ENCODE assay signal across 8 mouse cellular contexts in genomic region chr15:77970470-77971292, GRCm38 (mm10). TPM values are rescaled to one million over a fixed set of nuclear protein-coding genes. Genes with fewer than 3 reads are reported as not detected.
DNase-seq lines count a peak whose midpoint lies in the region; ATAC-seq and TF ChIP-seq lines count a peak whose summit lies in the region.

Gene Eif3d, minus strand, starts transcription at chr15:77970813.

- TF ChIP-seq CTCF in G1E (IDR thresholded peaks at IDR 0.05; ENCODE audit: low read depth, low read length) = no peak
- TF ChIP-seq CTCF in layer of hippocampus, adult 2 months (conservative IDR thresholded peaks at IDR 0.05) = peak; percentile 26; the same call in 1 of the 2 replicates
- no peak; the same call in 1 of the 2 replicates for TF ChIP-seq CTCF in lung, embryonic 14.5 days (IDR thresholded peaks at IDR 0.05; ENCODE audit: low read depth)
- TF ChIP-seq CTCF in olfactory bulb, adult 2 months (IDR thresholded peaks at IDR 0.05; ENCODE audit: insufficient read depth, low read depth, low read length) = no peak
- no peak for TF ChIP-seq CTCF in thymus, adult 2 months (IDR thresholded peaks at IDR 0.05; ENCODE audit: borderline replicate concordance, control insufficient read depth, extremely low read depth, insufficient read depth, low read length, poor library complexity)

- no peaks in the 10 kb centered on the region for H3K9me3 ChIP-seq in G1E (replicated peaks)
- no peaks in the 10 kb centered on the region for H3K9me3 ChIP-seq in forebrain, embryonic 16.5 days (ENCODE audit: control insufficient read depth, low read length)
- H3K9me3 ChIP-seq in lung, embryonic 14.5 days (ENCODE audit: low read depth, low read length) = no peaks in the 10 kb centered on the region

- peaks cover 72% of the 10 kb centered on the region for H3K4me1 ChIP-seq in G1E (ENCODE audit: insufficient read depth, low read depth, low read length)
- peaks cover 15% of the 10 kb centered on the region for H3K4me1 ChIP-seq in forebrain, embryonic 16.5 days (replicated peaks; ENCODE audit: control insufficient read depth, insufficient read depth, low read length)
- H3K4me1 ChIP-seq in lung, embryonic 14.5 days (ENCODE audit: insufficient read depth) = peaks cover 7% of the 10 kb centered on the region; the same call in 1 of the 2 replicates
- H3K4me1 ChIP-seq in olfactory bulb, adult 2 months (ENCODE audit: control insufficient read depth, insufficient read depth, low read length) = peaks cover 11% of the 10 kb centered on the region
- H3K4me1 ChIP-seq in thymus, adult 2 months (replicated peaks; ENCODE audit: control insufficient read depth, insufficient read depth, low read length) = peaks cover 9% of the 10 kb centered on the region

- DNase-seq in G1E (ENCODE audit: low spot score) = peak; percentile 72
- DNase-seq in cerebellum, adult 18-20 months = peak; percentile 95 to 99
- peak; percentile 97 to 98 for DNase-seq in heart, postnatal 36 days
- DNase-seq in layer of hippocampus, adult 2 months (ENCODE audit: low spot score in 2 of 2) = peak; percentile 96
- DNase-seq in lung, embryonic 14.5 days = peak; percentile 97
- peak; percentile 96 for DNase-seq in thymus, adult 2 months

- intact Hi-C loops in heart, postnatal 36 days (cut with DNase I) = loop anchor here (2.0 kb wide), 1 partner anchor 36 kb away; no protein-coding TSS in a partner anchor

- H3K4me3 ChIP-seq in G1E (ENCODE audit: low read depth, low read length) = peak within 1 kb of the TSS; percentile 93
- H3K4me3 ChIP-seq in forebrain, embryonic 16.5 days (replicated peaks; ENCODE audit: low read length) = peak within 1 kb of the TSS; percentile 96
- H3K4me3 ChIP-seq in layer of hippocampus, adult 2 months = peak within 1 kb of the TSS; percentile 97
- H3K4me3 ChIP-seq in lung, embryonic 14.5 days (ENCODE audit: low read depth, low read length) = peak within 1 kb of the TSS; percentile 93
- H3K4me3 ChIP-seq in olfactory bulb, adult 2 months (ENCODE audit: insufficient read depth, low read depth, low read length) = peak within 1 kb of the TSS; percentile 82
- H3K4me3 ChIP-seq in thymus, adult 2 months (ENCODE audit: control insufficient read depth, insufficient read depth, low read length) = peak within 1 kb of the TSS; percentile 86

- H3K36me3 ChIP-seq in G1E (replicated peaks) = peaks cover 43% of the 10 kb centered on the region
- H3K36me3 ChIP-seq in forebrain, embryonic 16.5 days (ENCODE audit: control insufficient read depth, insufficient read depth) = peaks cover 24% of the 10 kb centered on the region
- peaks cover 32% of the 10 kb centered on the region for H3K36me3 ChIP-seq in lung, embryonic 14.5 days (ENCODE audit: insufficient read depth)
- peaks cover 26% of the 10 kb centered on the region for H3K36me3 ChIP-seq in thymus, adult 2 months (ENCODE audit: control insufficient read depth, insufficient read depth, low read length)

- no peaks in the 10 kb centered on the region for H3K27me3 ChIP-seq in G1E (ENCODE audit: insufficient read depth, low read length)
- no peaks in the 10 kb centered on the region for H3K27me3 ChIP-seq in forebrain, embryonic 16.5 days (replicated peaks; ENCODE audit: control insufficient read depth, insufficient read depth, low read length)
- H3K27me3 ChIP-seq in lung, embryonic 14.5 days (ENCODE audit: insufficient read depth, low read length) = no peaks in the 10 kb centered on the region
- H3K27me3 ChIP-seq in thymus, adult 2 months (ENCODE audit: control insufficient read depth, insufficient read depth, low read length) = no peaks in the 10 kb centered on the region

- peak within 1 kb of the TSS; percentile 97 for H3K9ac ChIP-seq in forebrain, embryonic 16.5 days (replicated peaks; ENCODE audit: low read depth, low read length)
- peak within 1 kb of the TSS; percentile 98 for H3K9ac ChIP-seq in lung, embryonic 14.5 days

- H3K27ac ChIP-seq in forebrain, embryonic 16.5 days (ENCODE audit: low read length) = peak within 1 kb of the TSS; percentile 100
- peak within 1 kb of the TSS; percentile 100 for H3K27ac ChIP-seq in layer of hippocampus, adult 2 months
- peak within 1 kb of the TSS; percentile 100 for H3K27ac ChIP-seq in lung, embryonic 14.5 days (ENCODE audit: low read depth)
- H3K27ac ChIP-seq in olfactory bulb, adult 2 months (ENCODE audit: insufficient read depth, low read depth, low read length) = peak within 1 kb of the TSS; percentile 99
- H3K27ac ChIP-seq in thymus, adult 2 months (ENCODE audit: control insufficient read depth, insufficient read depth, low read length) = peak within 1 kb of the TSS; percentile 94

- TF ChIP-seq POLR2A in olfactory bulb, adult 2 months (IDR thresholded peaks at IDR 0.05; ENCODE audit: insufficient read depth, low read depth, low read length) = peak; percentile 67
- 0 out of 2 replicates have a peak, but pooled peaks have one; percentile 19 for TF ChIP-seq POLR2A in thymus, adult 2 months (IDR thresholded peaks at IDR 0.05; ENCODE audit: control insufficient read depth, extremely low read depth, insufficient read depth, low read length, poor library complexity)

- peak within 1 kb of the TSS; percentile 98 for H3K4me2 ChIP-seq in forebrain, embryonic 16.5 days (ENCODE audit: low read length)
- peak within 1 kb of the TSS; percentile 93 for H3K4me2 ChIP-seq in lung, embryonic 14.5 days

- under 1% methylated on average over 72 of the region's 72 CpGs for WGBS in forebrain, embryonic 16.5 days
- under 1% methylated on average over 72 of the region's 72 CpGs for WGBS in lung, embryonic 14.5 days
- WGBS in olfactory bulb, adult 2 months = under 1% methylated on average over 72 of the region's 72 CpGs
- under 1% methylated on average over 72 of the region's 72 CpGs for WGBS in thymus, adult 2 months

- peak; percentile 46 for ATAC-seq in G1E (ENCODE audit: extremely low read depth, insufficient number of reproducible peaks, low FRiP score, poor library complexity, severe bottlenecking)
- ATAC-seq in forebrain, embryonic 16.5 days = peak; percentile 90
- ATAC-seq in lung, embryonic 14.5 days (ENCODE audit: insufficient read depth) = peak; percentile 90

RNA-seq across cellular contexts. Expression of gene Eif3d, which starts in this region (rescaled TPM):
- 632 and 643 TPM in 2 replicates for total RNA-seq in G1E (2014; fragmentation: Nextera tagmentation)
- total RNA-seq in G1E (2017) = 279 and 298 TPM in 2 replicates
- 61.9 and 65.1 TPM in 2 replicates for polyA plus RNA-seq in G1E (2012)
- polyA plus RNA-seq in forebrain, embryonic 16.5 days (2015; fragmentation: Nextera tagmentation; extraction: Ambion mirVana) = 180 and 207 TPM in 2 replicates
- total RNA-seq in heart, postnatal 36 days (2021) = 10 to 100 TPM; 63.6 to 73.2 TPM
- total RNA-seq in layer of hippocampus, adult 2 months (2021) = 100 to 1,000 TPM in 1 of 2 experiments, 10 to 100 TPM in 1; 94.7 to 103 TPM
- 212 and 239 TPM in 2 replicates for polyA plus RNA-seq in lung, embryonic 14.5 days (2014; fragmentation: Nextera tagmentation; extraction: Ambion mirVana)
- polyA plus RNA-seq in olfactory bulb, adult 2 months (2012; ENCODE audit: insufficient read depth, insufficient read length, low replicate concordance, missing spikeins) = not detected in 2 replicates
- 198 and 205 TPM in 2 replicates for polyA plus RNA-seq in thymus, adult 2 months (2012; rRNA removed)

Comparison
In these comparisons a context has a peak if more than half of its experiments do, and no peak if none do; other contexts are left out.
1. Peak in every context shown above with its lines: DNase-seq, ATAC-seq, H3K4me3 ChIP-seq and H3K27ac ChIP-seq.